Mouse (Mus musculus) heart, adult 2 months (tissue): ENCODE measurements around the gene Pbx1. TPM values are rescaled to one million over a fixed set of nuclear protein-coding genes. Genes with fewer than 3 reads are reported as not detected.

Source experiments
- DNase-seq, 2 experiments: peaks; one replicate each; pipeline ENCODE4 v3.0.0; 2021
- H3K27ac ChIP-seq: fragments of 200-600 bp; 2 replicates; pipeline ENCODE4 v1.8.1; 2022
- H3K27me3 ChIP-seq: fragments of 200-500 bp; 2 replicates; pipeline ENCODE4 v1.6.1; 2012; ENCODE audit warnings: mild to moderate bottlenecking, low read length, inconsistent platforms, mixed read lengths; ENCODE audit not compliant: control insufficient read depth, insufficient read depth
- H3K36me3 ChIP-seq: fragments of 200-500 bp; 2 replicates; pipeline ENCODE4 v1.6.1; 2012; ENCODE audit warnings: low read length, inconsistent platforms; ENCODE audit not compliant: control insufficient read depth, insufficient read depth
- H3K4me1 ChIP-seq: fragments of 200-500 bp; 2 replicates; pipeline ENCODE4 v1.6.1; 2011; ENCODE audit warnings: low read length; ENCODE audit not compliant: control insufficient read depth, insufficient read depth
- H3K4me3 ChIP-seq: fragments of 200-600 bp; 2 replicates; pipeline ENCODE4 v1.8.1; 2022
- H3K79me2 ChIP-seq: fragments of 200-500 bp; replicated peaks from 2 replicates; pipeline ENCODE4 v1.6.1; 2012; ENCODE audit warnings: mild to moderate bottlenecking, inconsistent platforms, low read length, moderate library complexity, mixed read lengths; ENCODE audit not compliant: control insufficient read depth, insufficient read depth
- H3K9ac ChIP-seq: fragments of 200-500 bp; 2 replicates; pipeline ENCODE4 v1.6.1; 2012; ENCODE audit warnings: low read depth, mild to moderate bottlenecking, control low read depth, inconsistent platforms, low read length, mixed read lengths
- CTCF ChIP-seq: fragments of 200-600 bp; IDR thresholded peaks from 2 replicates; pipeline ENCODE4 v1.8.1; 2022; ENCODE audit warnings: antibody characterized with exemption, mild to moderate bottlenecking, moderate library complexity
- EP300 ChIP-seq: fragments of 200-500 bp; IDR thresholded peaks from 2 replicates; pipeline ENCODE4 v1.6.1; 2011; ENCODE audit warnings: low read depth, low read length, control low read depth; ENCODE audit not compliant: insufficient read depth
- POLR2A ChIP-seq: fragments of 200-500 bp; IDR thresholded peaks from 2 replicates; pipeline ENCODE4 v1.6.1; 2011; ENCODE audit warnings: mild to moderate bottlenecking, low read depth, low read length, control low read depth; ENCODE audit not compliant: insufficient read depth
- WGBS: fragments of 180-500 bp; shearing (Covaris S2); methylation state at CpG from one replicate; pipeline ENCODE4 v1.1.7; 2018; 5-methylcytosine and 5-hydroxymethylcytosine counted together
- intact Hi-C: fragments of 180-260 bp; cut with DNase I; formaldehyde crosslinking; loops from one replicate; pipeline ENCODE4 v1.15.1; 2025
- polyA plus RNA-seq: library from polyadenylated mRNA; depleted of rRNA; stranded (reverse); fragments of >200 nt; gene quantifications from 2 replicates; pipeline ENCODE4 v1.2.3, GENCODE M21; 2012
- total RNA-seq, 2 experiments: library from RNA; stranded (reverse); gene quantifications; 2 replicates each; pipeline ENCODE4 v1.2.3; 2021

Gene Pbx1
- total and polyA plus RNA-seq, 3 experiments, result 33.1 to 54.7 (median 52.8) TPM

- peak overlapping the region; percentile 74 for H3K27ac ChIP-seq
- no peaks in the 10 kb centered on the region; the same call in 1 of the 2 replicates for H3K79me2 ChIP-seq
- no peak for TF ChIP-seq EP300
- no peak for TF ChIP-seq POLR2A
- TF ChIP-seq CTCF, result no peak
- H3K4me1 ChIP-seq, result peaks cover 28% of the 10 kb centered on the region
- intact Hi-C loops, result loop anchor here (5.0 kb wide), 5 partner anchors 42 to 143 kb away; partner anchors contain the start of gene Pbx1
- no peak for DNase-seq
- H3K9ac ChIP-seq, result no peak overlapping the region
- 77% methylated on average over 10 of the region's 10 CpGs for WGBS
- peaks cover 3% of the 10 kb centered on the region; the same call in 1 of the 2 replicates for H3K36me3 ChIP-seq
- H3K27me3 ChIP-seq, result no peaks in the 10 kb centered on the region
- no peak overlapping the region for H3K4me3 ChIP-seq
Measured at GRCm38 (mm10) chr1:168288891-168289545, 143.1 kb downstream of the Pbx1 start.

GRCm38 (mm10) chr1:168287843-168288591 lies 144.1 kb downstream of the Pbx1 start:
- H3K4me3 ChIP-seq, result peak overlapping the region; percentile 25; the same call in 1 of the 2 replicates
- TF ChIP-seq POLR2A (no peak; the same call in 1 of the 2 replicates), EP300 (peak; percentile 66; the same call in 1 of the 2 replicates), CTCF (no peak)
- H3K27ac ChIP-seq, result peak overlapping the region; percentile 74
- WGBS, result 7% methylated on average over 23 of the region's 23 CpGs
- no peaks in the 10 kb centered on the region; the same call in 1 of the 2 replicates for H3K79me2 ChIP-seq
- H3K9ac ChIP-seq, result peak overlapping the region; percentile 31
- intact Hi-C loops, result loop anchor here (5.0 kb wide), 5 partner anchors 41 to 144 kb away; partner anchors contain the start of gene Pbx1
- peaks cover 29% of the 10 kb centered on the region for H3K4me1 ChIP-seq
- H3K36me3 ChIP-seq, result peaks cover 6% of the 10 kb centered on the region
- no peaks in the 10 kb centered on the region for H3K27me3 ChIP-seq
- DNase-seq, result peak; percentile 66 to 80

GRCm38 (mm10) chr1:168286862-168287650 lies 145.0 kb downstream of the Pbx1 start:
- DNase-seq, result no peak
- Histone ChIP-seq H3K9ac (no peak overlapping the region; the same call in 1 of the 2 replicates), H3K4me1 (peaks cover 27% of the 10 kb centered on the region), H3K27me3 (no peaks in the 10 kb centered on the region), H3K27ac (peak overlapping the region; percentile 74), H3K4me3 (peak overlapping the region; percentile 6; the same call in 1 of the 2 replicates), H3K36me3 (peaks cover 9% of the 10 kb centered on the region), H3K79me2 (no peaks in the 10 kb centered on the region; the same call in 1 of the 2 replicates)
- intact Hi-C loops, result loop anchor here (5.0 kb wide), 5 partner anchors 40 to 145 kb away; partner anchors contain the start of gene Pbx1
- 46% methylated on average over 2 of the region's 2 CpGs for WGBS
- TF ChIP-seq CTCF, result no peak
- TF ChIP-seq POLR2A, result no peak
- no peak for TF ChIP-seq EP300

GRCm38 (mm10) chr1:168284566-168285141 lies 147.4 kb downstream of the Pbx1 start:
- Histone ChIP-seq H3K4me3 (no peak overlapping the region), H3K9ac (no peak overlapping the region), H3K79me2 (peaks cover under 1% of the 10 kb centered on the region; the same call in 1 of the 2 replicates), H3K27ac (no peak overlapping the region; the same call in 1 of the 2 replicates), H3K27me3 (no peaks in the 10 kb centered on the region), H3K4me1 (peaks cover 15% of the 10 kb centered on the region), H3K36me3 (peaks cover 9% of the 10 kb centered on the region)
- intact Hi-C loops, result loop anchor here (5.0 kb wide), 5 partner anchors 37 to 148 kb away; partner anchors contain the start of gene Pbx1
- WGBS, result 66% methylated on average over 9 of the region's 9 CpGs
- DNase-seq, result no peak
- no peak for TF ChIP-seq CTCF
- TF ChIP-seq EP300, result no peak
- no peak for TF ChIP-seq POLR2A
